Mouse (Mus musculus) embryonic facial prominence, embryonic 11.5 days (tissue): ENCODE measurements around the gene Gm5565. TPM values are rescaled to one million over a fixed set of nuclear protein-coding genes. Genes with fewer than 3 reads are reported as not detected.
"Not testable (repeated sequence)": the region's sequence is repeated elsewhere in the genome, so short reads cannot be mapped to it uniquely, and the experiment has no call there.

Source experiments
- ATAC-seq: fragments of 200-750 bp; cut with Nextera tagmentation; replicated peaks from 2 replicates; pipeline ENCODE4 v1.8.0; 2017; ENCODE audit warnings: low read depth; ENCODE audit not compliant: insufficient number of reproducible peaks, low FRiP score, low TSS enrichment
- DNase-seq: peaks from one replicate; pipeline ENCODE4 v3.0.0-alpha.2; 2015; ENCODE audit warnings: low spot score
- H3K27ac ChIP-seq: fragments of 300-500 bp; sonication (generic); replicated peaks from 2 replicates; pipeline ENCODE4 v1.5.1; 2014; ENCODE audit warnings: mild to moderate bottlenecking, low read depth, low read length, control low read depth
- H3K27me3 ChIP-seq: fragments of 300-500 bp; sonication (generic); 2 replicates; pipeline ENCODE4 v1.6.1; 2014; ENCODE audit warnings: mild to moderate bottlenecking, low read length, moderate library complexity, mixed read lengths; ENCODE audit not compliant: control insufficient read depth, insufficient read depth
- H3K36me3 ChIP-seq: fragments of 300-500 bp; sonication (generic); replicated peaks from 2 replicates; pipeline ENCODE4 v1.6.1; 2014; ENCODE audit warnings: low read depth, mild to moderate bottlenecking, low read length, moderate library complexity, mixed read lengths; ENCODE audit not compliant: control insufficient read depth, insufficient read depth
- H3K4me1 ChIP-seq: fragments of 300-500 bp; sonication (generic); 2 replicates; pipeline ENCODE4 v1.6.1; 2014; ENCODE audit warnings: low read length, mixed read lengths; ENCODE audit not compliant: control insufficient read depth, insufficient read depth
- H3K4me2 ChIP-seq: fragments of 300-500 bp; sonication (generic); 2 replicates; pipeline ENCODE4 v1.6.1; 2014; ENCODE audit warnings: low read depth, mild to moderate bottlenecking, control low read depth, low read length, moderate library complexity
- H3K4me3 ChIP-seq: fragments of 300-500 bp; sonication (generic); 2 replicates; pipeline ENCODE4 v1.5.1; 2014; ENCODE audit warnings: low read depth, low read length, control low read depth
- H3K9ac ChIP-seq: fragments of 300-500 bp; sonication (generic); replicated peaks from 2 replicates; pipeline ENCODE4 v1.6.1; 2014; ENCODE audit warnings: mild to moderate bottlenecking, control low read depth, low read length
- H3K9me3 ChIP-seq: fragments of 300-500 bp; sonication (generic); replicated peaks from 2 replicates; pipeline ENCODE4 v1.6.1; 2016; ENCODE audit warnings: mild to moderate bottlenecking, low read length, inconsistent platforms, mixed read lengths; ENCODE audit not compliant: control insufficient read depth
- WGBS: fragments of 180-500 bp; shearing (Covaris S2); extraction: QIAGEN DNeasy Blood & Tissue Kit; methylation state at CpG from one replicate; pipeline ENCODE4 v1.1.7; 2014; 5-methylcytosine and 5-hydroxymethylcytosine counted together
- polyA plus RNA-seq: library from polyadenylated mRNA; unstranded; fragments of >200 nt; fragmentation: Nextera tagmentation; extraction: Ambion mirVana; gene quantifications from 2 replicates; pipeline ENCODE4 v1.2.1, GENCODE M21; 2014

The Gm5565 gene
- polyA plus RNA-seq, 1 experiment from 2014 or later = not detected

DNA sequence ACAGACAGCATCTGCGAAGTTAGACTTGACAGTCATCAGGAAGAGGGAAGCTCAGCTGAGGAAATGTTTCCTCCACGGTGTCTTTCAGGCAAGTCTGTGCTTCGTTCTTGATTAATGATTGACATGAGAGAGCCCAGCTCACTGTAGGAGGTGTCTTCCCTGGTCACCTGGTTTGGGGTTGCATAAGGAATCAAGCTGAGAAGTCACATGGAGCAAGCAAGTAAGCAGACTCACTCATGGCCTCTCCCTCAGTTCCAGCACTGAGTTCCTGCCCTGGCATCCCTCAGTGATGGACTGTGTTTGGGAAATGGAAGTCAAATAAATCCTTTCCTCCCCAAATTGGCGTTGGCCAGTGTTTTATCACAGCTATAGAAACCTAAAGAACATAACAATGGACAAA, 29.8 kb upstream of the Gm5565 start:
- no peaks in the 10 kb centered on the region for H3K36me3 ChIP-seq
- no peaks in the 10 kb centered on the region for H3K9me3 ChIP-seq
- no peaks in the 10 kb centered on the region for H3K4me1 ChIP-seq
- no peak overlapping the region for H3K4me3 ChIP-seq
- H3K27ac ChIP-seq = no peak overlapping the region
- no peak for ATAC-seq
- no peak for DNase-seq
- no peak overlapping the region for H3K4me2 ChIP-seq
- WGBS = 71% methylated on average over 4 of the region's 4 CpGs
- H3K27me3 ChIP-seq = no peaks in the 10 kb centered on the region
- H3K9ac ChIP-seq = no peak overlapping the region

DNA sequence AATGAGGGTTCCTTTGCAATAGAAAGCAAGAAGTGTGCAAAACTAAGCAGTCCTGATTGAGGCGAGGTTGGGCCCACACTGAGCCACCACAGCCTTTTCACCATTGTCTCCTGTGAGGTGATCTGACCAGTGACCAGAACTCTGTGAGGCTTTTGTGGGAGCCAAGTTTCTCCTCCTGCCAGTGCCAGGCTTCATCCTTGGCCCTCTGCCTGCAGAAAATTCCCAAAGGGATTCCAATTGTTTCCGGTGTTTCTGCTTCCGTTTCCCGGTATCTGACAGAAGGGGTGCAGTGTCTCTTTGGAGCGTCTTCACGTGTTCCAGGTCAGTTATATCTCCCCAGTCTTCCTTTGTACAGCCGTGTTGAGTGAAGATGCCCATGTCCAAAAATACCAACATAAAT, 28.4 kb upstream of the Gm5565 start:
- no peaks in the 10 kb centered on the region for H3K9me3 ChIP-seq
- no peak overlapping the region for H3K27ac ChIP-seq
- no peak for DNase-seq
- H3K4me3 ChIP-seq = no peak overlapping the region
- WGBS = 87% methylated on average over 7 of the region's 7 CpGs
- no peaks in the 10 kb centered on the region for H3K36me3 ChIP-seq
- H3K9ac ChIP-seq = no peak overlapping the region
- no peak for ATAC-seq
- H3K4me1 ChIP-seq = no peaks in the 10 kb centered on the region
- no peak overlapping the region for H3K4me2 ChIP-seq
- no peaks in the 10 kb centered on the region for H3K27me3 ChIP-seq

DNA sequence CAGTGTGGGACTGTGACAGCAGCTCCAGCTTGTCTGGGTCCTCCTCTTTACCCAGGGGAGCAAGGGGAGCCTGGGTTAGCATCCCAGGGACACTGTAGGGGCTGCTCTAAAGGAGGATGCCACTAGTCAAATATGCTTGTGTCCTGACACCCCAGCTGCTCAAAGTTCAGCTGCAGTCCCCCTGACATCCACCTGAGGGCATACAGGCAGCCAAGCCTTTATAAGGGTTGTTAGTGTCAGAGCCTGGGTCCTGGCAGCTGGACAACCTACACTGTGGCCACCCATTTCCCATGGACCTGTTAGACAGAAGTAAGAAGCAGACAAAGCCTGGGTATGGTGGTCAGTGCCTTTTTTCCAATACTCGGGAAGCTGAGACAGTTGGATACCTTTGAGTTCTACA, 27.8 kb upstream of the Gm5565 start:
- Histone ChIP-seq H3K4me1 (no peaks in the 10 kb centered on the region), H3K27ac (no peak overlapping the region), H3K4me2 (no peak overlapping the region), H3K9me3 (no peaks in the 10 kb centered on the region), H3K27me3 (no peaks in the 10 kb centered on the region), H3K4me3 (no peak overlapping the region), H3K36me3 (no peaks in the 10 kb centered on the region), H3K9ac (no peak overlapping the region)
- ATAC-seq (no peak), DNase-seq (no peak)
- WGBS = 75% methylated on average over 1 of the region's 1 CpGs

DNA sequence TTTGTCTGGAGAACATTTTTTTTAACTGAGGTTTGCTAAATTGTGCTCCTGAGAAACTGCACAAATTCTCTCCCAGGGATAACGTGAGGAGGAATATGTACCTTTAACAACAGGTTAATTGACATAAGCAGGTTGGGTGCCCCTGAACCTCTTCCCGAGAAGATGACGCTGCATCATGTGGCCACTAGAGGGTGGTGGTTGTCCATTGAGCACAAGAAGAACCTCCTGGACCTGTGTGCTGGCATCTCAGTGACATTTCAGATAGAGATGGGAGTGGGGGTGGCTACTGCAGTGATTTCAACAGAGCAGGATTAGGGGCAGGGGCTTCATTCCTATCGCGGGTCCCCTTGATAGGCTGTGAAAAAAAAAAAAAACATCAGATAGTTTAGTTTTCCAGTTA, 27.1 kb upstream of the Gm5565 start:
- DNase-seq = peak; percentile 48
- H3K27ac ChIP-seq, H3K4me3 ChIP-seq, ATAC-seq, H3K27me3 ChIP-seq, H3K9ac ChIP-seq, H3K9me3 ChIP-seq, H3K4me2 ChIP-seq, H3K4me1 ChIP-seq, H3K36me3 ChIP-seq: not testable (repeated sequence)
- 21% methylated on average over 5 of the region's 5 CpGs for WGBS

DNA sequence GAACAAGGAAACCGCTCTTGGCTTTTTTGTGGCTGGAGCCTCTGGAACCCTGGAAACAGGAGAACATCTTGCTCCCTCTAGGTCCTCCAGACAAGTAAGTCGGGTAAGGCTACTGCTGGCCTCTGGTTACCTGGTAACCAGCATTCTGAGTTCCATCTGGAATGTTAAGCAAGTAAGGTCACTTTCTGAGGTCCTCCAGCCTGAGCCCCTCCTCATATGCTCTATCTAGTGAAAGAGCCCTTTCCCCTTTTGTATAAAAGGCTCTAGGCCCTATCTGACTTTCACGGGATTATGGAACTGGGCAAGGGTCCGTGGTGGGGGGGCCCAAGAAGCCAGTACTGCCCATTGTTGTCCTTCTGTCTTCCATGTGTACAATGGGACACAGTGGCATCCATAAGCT, 24.9 kb upstream of the Gm5565 start, which contains the start of gene 1700001J03Rik:
TSS of gene 1700001J03Rik (minus strand) at position 101 of the 400 bp plus-strand sequence.
- not testable (repeated sequence) for H3K4me3 ChIP-seq, DNase-seq, H3K4me1 ChIP-seq, H3K27me3 ChIP-seq, H3K9ac ChIP-seq, H3K4me2 ChIP-seq, ATAC-seq, H3K9me3 ChIP-seq, H3K36me3 ChIP-seq, H3K27ac ChIP-seq
- 84% methylated on average over 4 of the region's 4 CpGs for WGBS

DNA sequence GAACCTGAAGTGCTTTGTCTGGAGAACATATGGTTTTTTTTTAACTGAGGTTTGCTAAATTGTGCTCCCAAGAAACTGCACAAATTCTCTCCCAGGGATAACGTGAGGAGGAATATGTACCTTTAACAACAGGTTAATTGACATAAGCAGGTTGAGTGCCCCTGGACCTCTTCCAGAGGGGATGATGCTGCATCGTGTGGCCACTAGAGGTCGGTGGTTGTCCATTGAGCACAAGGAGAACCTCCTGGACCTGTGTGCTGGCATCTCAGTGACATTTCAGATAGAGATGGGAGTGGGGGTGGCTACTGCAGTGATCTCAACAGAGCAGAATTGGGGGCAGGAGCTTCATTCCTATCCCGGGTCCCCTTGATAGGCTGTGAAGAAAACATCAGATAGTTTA, 12.4 kb upstream of the Gm5565 start:
- H3K9me3 ChIP-seq, H3K4me1 ChIP-seq, H3K4me2 ChIP-seq, H3K27ac ChIP-seq, DNase-seq, H3K9ac ChIP-seq, H3K27me3 ChIP-seq, H3K4me3 ChIP-seq, H3K36me3 ChIP-seq, ATAC-seq: not testable (repeated sequence)
- WGBS = 64% methylated on average over 4 of the region's 4 CpGs

DNA sequence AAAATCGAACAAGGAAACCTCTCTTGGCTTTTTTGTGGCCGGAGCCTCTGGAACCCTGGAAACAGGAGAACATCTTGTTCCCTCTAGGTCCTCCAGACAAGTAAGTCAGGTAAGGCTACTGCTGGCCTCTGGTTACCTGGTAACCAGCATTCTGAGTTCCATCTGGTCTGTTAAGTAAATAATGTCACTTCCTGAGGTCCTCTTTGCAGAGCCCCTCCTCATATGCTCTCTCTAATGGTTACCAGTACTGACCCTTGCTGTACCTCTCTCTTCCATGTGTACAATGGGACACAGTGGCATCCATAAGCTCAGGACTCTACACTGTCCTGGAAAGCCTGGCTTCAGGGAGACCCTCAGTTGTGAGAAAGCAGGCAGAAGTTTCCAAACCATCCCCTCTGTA, 10.3 kb upstream of the Gm5565 start, which contains the start of gene Gm6309:
TSS of gene Gm6309 (minus strand) at position 101 of the 400 bp plus-strand sequence.
- not testable (repeated sequence) for H3K9ac ChIP-seq, H3K4me1 ChIP-seq, H3K4me2 ChIP-seq, DNase-seq, H3K36me3 ChIP-seq, H3K27me3 ChIP-seq, ATAC-seq, H3K9me3 ChIP-seq, H3K4me3 ChIP-seq, H3K27ac ChIP-seq
- 78% methylated on average over 2 of the region's 2 CpGs for WGBS

DNA sequence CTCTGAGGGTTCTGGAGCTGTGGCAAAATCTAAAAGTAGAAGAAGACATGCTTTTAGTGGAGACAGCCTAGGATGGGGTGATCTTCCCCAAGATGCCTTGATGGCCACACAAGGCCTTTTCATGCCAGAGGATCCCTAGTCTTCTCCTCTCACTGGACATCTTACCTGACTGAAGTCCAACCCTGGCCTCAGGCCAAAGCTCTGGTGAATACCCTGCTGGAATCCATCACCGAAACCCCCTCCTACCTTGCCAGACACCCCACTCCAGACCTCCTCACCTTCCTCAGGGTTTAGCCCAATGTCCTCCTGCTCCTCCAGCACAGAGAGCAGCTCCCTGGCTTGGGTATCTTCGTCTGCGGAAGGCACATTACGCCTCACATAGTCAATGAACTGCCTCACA, 2.0 kb downstream of the Gm5565 start:
- WGBS = 89% methylated on average over 4 of the region's 4 CpGs

More for the DNA sequence above, 2.0 kb downstream of the Gm5565 start:
- not testable (repeated sequence) for H3K4me1 ChIP-seq, DNase-seq, H3K36me3 ChIP-seq, ATAC-seq, H3K9me3 ChIP-seq, H3K27ac ChIP-seq, H3K9ac ChIP-seq, H3K4me3 ChIP-seq, H3K27me3 ChIP-seq, H3K4me2 ChIP-seq
